Mouse (Mus musculus) urinary bladder, postnatal 10 days (tissue): Measurements from ENCODE around the gene Slc35g1.
"Not testable (repeated sequence)": the region's sequence is repeated elsewhere in the genome, so short reads cannot be mapped to it uniquely, and the experiment has no call there.

Experiments used
- DNase-seq: peaks from one replicate; pipeline ENCODE4 v3.0.0; 2022; ENCODE audit warnings: low spot score

Slc35g1 gene

DNA sequence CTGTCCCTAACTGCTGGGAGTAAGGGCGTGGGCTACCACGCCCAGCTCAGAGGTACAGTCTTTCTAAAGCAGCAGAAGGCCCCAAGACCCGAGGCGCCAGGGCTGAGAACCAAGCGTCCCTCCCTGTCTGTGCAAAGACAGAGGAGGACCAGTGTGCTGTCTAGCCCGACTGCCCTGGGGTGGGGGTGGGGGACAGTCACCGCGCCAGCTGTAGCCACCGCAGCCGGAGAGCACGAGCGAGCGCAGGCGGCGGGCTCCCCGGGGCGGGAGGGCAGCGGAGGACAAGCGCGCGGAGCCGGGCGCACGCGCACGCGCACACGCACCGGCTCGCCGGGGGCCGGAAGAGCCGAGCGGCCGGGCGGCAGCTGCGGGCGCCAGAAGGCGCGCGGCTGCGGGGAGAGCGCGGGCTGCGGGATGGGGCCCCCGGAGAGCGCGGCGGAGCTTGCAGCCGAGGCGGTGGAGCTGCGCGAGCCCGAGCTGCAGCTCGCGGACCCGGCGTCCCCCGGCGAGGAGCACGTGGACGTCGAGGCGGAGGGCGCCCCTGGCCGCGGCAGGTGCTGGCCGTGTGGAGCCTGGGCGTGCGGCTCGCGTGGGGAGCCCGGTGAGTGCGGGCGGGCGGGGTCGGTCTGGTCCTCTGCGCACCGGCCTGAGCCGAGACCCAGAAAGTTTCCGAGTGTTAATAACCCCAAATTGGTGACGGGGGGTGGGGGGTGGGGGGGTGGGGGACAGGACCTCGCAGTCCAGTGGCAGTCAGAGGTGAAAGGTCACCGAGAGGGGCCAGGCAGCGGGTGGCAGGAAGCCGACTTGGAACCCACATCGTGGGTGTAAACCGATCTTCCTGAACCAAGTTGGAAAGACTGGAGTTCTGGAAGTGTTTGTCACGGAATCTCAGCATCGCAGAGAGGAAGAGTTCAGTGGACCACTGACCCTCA, at the start of gene Slc35g1:
Gene Slc35g1, plus strand, starts transcription at position 280 of the 932 bp plus-strand sequence.
- DNase-seq = no peak

DNA sequence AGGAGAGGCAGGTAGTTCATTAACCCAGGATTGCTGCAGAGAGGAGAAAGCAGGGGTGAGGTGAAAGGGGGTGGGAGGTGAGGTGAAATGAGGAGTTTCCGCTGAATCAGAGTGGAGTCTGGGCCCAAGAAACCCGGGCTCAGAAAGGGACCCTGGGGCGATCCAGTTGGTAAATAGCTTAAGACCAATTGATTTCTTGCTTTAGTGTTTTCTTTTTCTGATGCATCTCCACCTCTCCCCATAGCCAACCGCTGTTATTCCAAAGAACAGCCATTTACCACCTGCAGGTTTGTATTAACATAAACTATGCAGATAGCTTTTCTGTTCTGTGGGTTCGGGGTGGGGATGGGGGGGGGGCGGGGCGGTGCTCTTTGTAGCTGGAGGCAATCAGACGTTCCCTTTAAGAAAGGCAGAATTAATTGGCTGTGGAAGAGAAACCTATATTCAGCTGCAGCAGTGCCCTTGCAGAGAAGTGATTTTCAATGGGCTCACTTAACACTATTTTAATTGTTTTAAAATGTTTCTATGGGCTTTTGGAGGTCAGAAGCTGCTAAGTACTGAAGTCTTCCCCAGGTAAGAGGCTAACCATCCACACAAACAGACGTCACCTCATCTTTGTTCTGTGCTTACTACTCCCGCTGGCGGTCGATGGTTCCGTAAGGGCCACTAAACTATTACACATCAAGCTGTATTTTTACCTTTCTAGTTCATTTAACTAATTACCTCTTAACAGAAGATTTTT, 47.3 kb upstream of the Slc35g1 start:
- DNase-seq = no peak

DNA sequence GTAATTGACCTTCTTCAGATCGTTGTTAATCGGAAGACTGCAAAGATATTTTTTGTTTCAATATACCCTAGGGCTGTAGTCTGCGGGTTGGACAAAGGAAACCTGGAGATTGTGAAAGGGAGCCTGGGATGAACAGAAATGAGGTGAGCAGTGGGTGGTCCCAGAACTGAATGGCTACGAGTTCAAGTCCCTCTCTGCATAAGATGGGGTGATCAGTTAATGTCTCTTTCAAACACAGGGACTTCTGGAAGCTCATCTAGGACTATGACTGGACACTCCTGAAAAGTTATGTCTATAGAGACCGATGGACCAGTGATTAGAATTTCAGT, 46.8 kb upstream of the Slc35g1 start:
- DNase-seq = no peak

- no peak for DNase-seq
Observed at GRCm38 (mm10) chr19:38351202-38351601, 44.6 kb upstream of the Slc35g1 start.

- no peak for DNase-seq
Observed at GRCm38 (mm10) chr19:38351728-38352127, 44.1 kb upstream of the Slc35g1 start.

- DNase-seq = no peak
Observed at GRCm38 (mm10) chr19:38352495-38353130, 43.2 kb upstream of the Slc35g1 start.

GRCm38 (mm10) chr19:38354279-38354678, 41.5 kb upstream of the Slc35g1 start:
- DNase-seq = no peak

DNA sequence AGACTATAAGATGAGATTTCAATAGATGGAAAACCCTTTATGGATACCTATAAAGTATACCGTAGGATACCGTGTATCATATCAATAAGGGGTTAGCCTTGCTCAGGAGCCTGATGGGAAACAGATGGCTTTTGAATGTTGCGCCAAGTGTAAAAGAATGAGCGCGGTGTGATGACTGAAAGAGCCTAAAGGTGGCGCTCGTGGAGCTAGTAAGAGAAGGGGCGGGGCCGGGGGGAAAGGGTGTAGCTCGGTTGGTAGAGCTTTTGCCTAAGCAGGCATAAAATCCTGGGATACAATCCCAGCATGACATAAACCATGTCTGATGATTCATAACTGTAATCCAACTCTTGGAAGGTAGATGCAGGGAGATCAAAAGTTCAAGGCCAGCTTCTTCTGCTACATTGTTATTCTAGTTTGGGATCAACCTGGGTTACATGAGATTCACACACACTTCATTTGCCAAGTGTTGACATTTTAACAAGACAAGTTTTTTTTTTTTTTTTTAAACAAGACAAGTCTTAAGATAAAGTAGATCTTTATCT, 40.9 kb upstream of the Slc35g1 start:
- DNase-seq = no peak

- DNase-seq = no peak
Observed at GRCm38 (mm10) chr19:38356211-38356828, 39.5 kb upstream of the Slc35g1 start.

- no peak for DNase-seq
Observed at GRCm38 (mm10) chr19:38357956-38358623, 37.7 kb upstream of the Slc35g1 start.

DNA sequence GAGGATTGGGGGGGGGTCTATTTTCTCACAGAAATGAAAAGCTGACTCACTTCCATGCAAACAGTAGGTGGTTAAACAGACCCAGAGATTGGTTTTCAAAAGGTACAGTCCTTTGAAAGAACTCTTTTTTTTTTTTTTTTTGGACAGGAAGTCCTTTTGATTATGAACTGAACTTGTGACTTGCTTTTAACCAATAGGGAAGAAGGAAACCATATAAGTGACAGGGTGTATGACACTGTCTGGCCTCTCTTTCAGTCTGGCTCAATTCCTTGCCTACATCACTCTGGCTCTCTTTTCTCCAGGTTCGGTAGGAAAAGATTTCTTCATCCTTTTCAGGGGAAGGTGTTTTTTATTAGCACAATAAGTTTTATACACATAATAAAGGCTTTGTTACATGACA, 36.5 kb upstream of the Slc35g1 start:
- no peak for DNase-seq

DNA sequence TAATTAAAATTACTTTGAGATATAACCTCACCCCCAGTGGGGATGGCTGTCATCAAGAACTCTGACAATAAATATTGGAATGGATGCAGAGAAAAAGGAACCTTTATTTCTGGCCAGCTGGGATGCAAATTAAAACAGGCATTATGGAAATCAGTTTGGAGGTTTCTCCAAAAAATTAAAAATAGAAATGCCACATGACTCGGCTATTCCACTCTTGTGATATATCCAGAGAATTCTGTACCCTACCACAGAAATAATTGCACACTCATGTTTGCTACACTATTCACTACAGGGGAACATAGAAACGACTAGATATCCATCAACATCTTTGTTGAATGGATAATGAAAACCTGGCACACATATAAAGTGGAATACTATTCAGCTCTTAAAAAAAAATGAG, 33.9 kb upstream of the Slc35g1 start:
- DNase-seq = no peak

DNA sequence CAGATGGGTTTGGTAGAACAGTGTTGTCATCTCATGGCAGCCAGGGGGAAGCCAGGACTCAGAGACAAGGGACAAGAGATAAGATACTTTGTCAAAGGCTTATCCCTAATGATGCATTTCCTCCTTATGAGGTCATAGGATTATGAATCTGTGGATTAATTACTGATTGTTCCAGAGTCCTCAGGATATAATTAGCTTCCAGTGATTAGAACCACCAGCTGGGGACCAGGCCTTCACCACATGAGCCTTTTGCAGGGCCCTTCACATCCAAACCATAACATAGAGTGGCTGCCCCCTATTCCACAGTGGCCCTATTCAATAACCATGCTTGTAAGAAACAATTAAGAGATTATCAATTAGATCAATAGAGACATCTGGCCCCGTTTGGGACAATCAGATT, 32.4 kb upstream of the Slc35g1 start:
- DNase-seq = no peak

GRCm38 (mm10) chr19:38363879-38364659, 31.7 kb upstream of the Slc35g1 start:
- DNase-seq = no peak

DNA sequence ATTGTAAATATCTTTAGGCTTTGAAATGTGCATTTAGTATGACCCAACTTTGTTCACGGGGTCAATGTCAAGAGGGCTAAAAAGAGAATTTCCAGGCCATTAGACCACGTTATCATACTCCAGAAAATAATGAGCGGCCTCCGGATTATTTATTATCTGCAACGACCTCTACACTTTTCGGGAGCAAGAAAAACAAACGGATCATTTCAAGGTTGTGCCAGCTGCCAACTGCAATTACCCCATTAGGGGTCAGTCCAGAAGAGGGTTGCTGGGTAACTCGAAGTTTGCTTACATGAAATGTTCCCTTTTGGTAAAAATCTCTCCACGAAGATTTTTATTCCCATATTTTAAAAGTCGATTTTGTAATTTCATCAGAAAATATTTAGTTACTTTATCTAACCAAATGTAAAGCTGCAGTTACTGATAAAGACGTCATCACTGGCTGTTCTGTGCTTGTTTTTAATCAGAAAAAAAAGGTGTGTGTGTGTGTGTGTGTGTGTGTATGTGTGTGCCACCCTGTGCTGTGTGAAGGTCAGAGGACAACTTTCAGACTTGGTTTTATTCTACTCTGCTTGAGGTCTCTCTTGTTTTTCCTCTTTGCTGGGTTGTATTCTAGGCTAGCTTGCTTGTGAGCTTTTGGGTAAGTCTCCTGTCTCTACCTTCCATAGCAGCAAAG, 30.7 kb upstream of the Slc35g1 start:
- no peak for DNase-seq

- no peak for DNase-seq
Observed at GRCm38 (mm10) chr19:38372460-38373102, 23.2 kb upstream of the Slc35g1 start.

DNA sequence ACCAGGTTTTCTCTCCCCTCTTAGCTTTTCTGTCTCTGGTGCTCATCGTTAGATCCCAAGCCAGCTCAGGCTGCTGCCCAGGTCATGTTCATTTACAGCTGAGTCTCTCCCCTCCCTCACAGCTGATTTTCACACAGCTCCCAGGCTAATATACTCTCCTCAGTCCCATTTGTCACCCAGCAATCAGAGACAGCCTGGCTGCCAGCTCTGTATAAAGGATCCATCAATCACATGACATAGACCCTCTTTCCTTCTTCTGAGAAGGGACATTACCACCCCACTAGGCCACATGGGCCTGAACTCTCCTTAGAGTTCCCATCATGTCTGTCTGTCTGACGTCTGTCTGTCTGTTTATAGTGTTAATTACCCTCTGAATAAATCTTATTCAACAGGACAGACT, 22.4 kb upstream of the Slc35g1 start:
- no peak for DNase-seq

- no peak for DNase-seq
Observed at GRCm38 (mm10) chr19:38383769-38384168, 12.0 kb upstream of the Slc35g1 start.

GRCm38 (mm10) chr19:38387021-38387420, 8.8 kb upstream of the Slc35g1 start:
- DNase-seq = not testable (repeated sequence)

- DNase-seq = no peak
Observed at GRCm38 (mm10) chr19:38387835-38388234, 7.9 kb upstream of the Slc35g1 start.
